Mouse (Mus musculus) kidney, postnatal 4 days (tissue): ENCODE measurements around the gene Ndrg3.
A peak's percentile ranks its signal among the peaks of the same experiment; 100 is the strongest.
"Not testable (repeated sequence)": the region's sequence is repeated elsewhere in the genome, so short reads cannot be mapped to it uniquely, and the experiment has no call there.

Source experiments
- DNase-seq, 2 experiments: peaks; one replicate each; pipeline ENCODE4 v3.0.0; 2021; ENCODE audit warnings: mixed read lengths in 2 of 2

The Ndrg3 gene

DNA sequence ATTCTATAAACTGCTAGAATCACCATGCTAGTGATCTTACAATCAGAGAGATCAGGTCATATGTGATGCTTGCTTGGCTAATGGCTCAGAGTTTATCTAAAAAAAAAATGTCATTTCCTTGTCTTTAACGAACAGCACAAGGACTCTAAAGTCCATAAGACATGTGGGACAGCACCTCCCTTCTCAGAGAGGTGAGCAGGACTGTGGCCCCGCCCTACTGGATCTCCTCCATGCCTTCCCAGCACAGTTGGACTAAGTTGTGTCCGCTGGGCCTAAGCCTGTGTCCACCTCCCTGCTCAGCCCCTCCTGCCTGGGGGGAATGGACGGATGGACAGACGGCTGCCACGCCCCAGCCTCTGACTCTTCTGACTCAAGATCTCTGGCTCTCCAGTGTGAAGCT lies 56.9 kb downstream of the Ndrg3 start:
- DNase-seq = no peak

GRCm38 (mm10) chr2:156933426-156933825 lies 58.4 kb downstream of the Ndrg3 start:
- DNase-seq = no peak

DNA sequence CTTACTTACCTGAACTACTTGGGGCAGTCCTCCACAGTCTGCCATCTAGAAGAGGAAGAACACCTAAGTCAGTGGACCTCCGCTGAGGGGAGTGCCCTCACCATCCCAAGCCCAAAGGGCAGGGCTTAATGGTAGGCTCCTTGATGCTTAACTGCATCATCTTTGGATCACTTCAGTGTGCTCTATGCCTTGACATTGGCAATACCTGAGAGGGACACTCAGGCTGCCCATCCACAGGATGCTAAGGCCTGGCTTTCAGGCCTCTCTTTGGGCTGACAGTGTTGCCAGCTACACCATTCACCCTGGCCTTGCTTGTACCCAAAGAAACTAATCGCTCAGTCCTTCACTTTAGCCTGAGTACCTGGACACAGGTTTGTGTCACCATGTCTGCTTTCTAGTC lies 60.4 kb downstream of the Ndrg3 start:
- DNase-seq = no peak

GRCm38 (mm10) chr2:156930549-156930948 lies 61.3 kb downstream of the Ndrg3 start:
- DNase-seq = no peak

DNA sequence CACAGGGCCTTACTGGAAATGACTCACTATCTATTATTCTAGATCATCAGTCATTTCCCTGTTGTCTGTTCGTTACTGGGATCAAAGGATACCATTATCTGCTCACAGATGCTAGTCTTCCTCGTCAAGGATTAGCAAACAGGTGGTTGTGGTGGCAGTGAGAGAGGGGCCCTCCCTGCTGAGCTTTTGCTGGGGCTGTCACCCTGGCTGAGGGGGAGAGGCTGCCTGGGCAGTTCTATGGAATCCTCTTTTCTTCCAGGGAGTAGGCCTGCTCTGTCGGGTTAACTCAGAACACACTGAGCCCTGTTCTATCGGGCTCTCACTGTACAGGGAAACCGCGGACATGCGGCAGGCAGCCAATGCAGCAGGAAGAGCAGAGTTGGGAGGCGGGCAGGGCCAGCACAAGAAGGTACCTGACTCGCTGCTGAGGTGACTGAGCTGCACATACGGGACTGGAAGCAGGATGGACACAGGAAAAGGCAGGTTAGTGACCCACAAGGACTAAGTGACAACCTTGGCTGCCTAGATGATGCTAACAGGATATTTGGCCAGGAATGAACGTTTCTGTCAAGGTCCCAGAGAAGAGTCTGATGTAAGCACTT lies 62.2 kb downstream of the Ndrg3 start:
- DNase-seq = peak in 1 of 2 experiments; percentile 12

DNA sequence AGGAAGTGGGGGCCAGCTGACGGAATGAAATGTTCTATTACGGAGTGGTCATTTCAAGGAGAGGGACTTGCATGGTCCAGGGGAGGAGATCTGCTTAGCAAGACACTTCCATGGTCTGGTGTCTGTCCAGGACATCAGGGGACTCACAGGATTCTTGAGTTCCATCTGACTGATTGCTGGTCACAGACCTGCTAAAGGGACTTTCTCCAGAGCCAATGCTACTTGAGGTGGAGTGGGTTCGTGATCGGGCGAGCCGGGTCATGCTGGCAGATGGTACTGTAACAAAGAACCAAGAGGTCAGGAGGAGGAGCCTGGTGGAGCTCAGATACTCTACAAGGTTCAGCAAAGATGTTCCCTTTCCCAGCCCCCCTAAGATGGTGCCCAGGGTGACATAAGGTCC lies 63.2 kb downstream of the Ndrg3 start:
- DNase-seq = no peak

DNA sequence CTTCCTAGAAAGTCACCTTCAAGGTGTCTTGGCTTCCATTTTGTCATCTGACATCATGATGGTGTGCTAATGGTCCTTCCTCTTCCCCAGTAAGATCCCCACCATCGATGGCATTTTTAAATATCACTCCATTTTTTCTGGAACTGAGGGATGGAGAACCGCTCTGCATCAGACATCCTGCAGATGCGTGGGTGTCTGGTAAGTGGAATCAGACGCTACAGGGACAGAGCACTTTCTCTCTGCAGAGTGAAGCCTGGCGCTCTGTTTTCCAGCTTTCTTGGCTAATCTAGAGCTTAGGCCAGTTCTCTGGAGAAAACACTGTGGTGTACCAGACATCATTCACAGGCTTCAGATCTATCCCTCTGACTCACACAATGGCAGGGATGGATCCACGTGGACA lies 64.2 kb downstream of the Ndrg3 start:
- DNase-seq = no peak

DNA sequence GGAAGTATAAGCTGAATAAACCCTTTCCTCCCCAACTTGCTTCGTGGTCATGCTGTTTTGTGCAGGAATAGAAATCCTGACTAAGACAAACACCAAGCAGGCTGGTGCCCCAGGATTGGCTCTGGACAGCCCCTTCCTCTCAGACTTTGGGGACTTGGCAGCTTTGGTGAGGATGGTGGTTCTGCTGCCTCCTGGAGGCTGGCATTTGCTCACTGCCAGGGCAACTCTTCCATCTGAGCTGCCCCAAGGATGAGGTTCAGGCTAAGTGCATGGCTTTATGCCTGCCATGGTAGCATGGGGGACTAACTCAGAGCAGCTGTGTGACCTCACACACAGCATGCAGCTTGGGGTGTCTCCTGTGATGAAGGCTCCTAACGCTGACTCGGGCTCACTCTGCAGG lies 66.2 kb downstream of the Ndrg3 start:
- DNase-seq = not testable (repeated sequence)

DNA sequence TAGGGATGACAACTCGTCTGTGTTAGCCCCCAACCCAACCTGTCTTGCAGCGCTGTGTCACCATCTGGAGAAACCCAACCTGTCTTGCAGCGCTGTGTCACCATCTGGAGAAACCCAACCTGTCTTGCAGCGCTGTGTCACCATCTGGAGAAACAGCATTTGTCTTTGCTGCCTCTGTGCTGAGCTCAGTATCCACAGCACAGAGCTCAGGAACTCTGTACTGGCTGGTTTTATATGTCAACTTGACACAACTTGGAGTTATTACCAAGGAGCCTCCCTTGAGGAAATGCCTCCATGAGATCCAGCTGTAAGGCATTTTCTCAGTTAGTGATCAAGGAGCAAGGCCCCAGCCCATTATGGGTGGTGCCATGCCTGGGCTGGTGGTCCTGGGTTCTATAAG lies 66.8 kb downstream of the Ndrg3 start:
- not testable (repeated sequence) for DNase-seq

DNA sequence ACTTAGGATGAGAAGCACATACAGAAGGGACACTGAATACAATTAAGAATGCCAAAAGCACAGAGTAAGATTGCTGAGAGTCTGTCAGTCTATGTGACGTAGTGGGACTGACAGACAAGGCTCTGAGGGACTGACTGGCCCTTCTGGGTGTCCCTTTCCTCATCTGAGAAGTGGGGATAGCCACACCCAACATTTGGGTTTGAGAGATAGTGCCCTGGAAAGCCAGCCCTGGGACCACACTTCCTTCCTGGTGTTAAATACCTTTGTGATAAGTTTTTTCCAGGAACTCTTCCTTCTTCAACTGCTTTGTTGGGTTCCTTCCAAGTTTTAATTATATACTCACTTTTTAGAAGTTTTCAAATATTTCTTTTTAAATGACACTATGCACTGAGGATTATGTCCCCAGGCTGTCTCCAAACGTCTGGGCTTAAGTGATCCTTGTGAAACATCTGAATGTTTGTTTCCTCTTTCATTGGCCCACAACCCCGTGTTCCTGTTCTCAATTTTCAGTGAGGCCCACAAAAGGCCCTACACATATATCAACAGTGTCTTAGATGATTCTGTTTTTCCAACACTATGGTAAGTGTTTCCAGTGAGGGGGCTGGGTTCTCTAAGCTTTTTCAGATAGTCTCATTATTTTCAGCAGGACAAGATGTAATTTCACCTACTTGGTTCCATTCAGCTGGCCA lies 67.5 kb downstream of the Ndrg3 start:
- DNase-seq = no peak

- no peak for DNase-seq
Observed at GRCm38 (mm10) chr2:156923057-156923456, 68.8 kb downstream of the Ndrg3 start.

- no peak for DNase-seq
Observed at GRCm38 (mm10) chr2:156919796-156920195, 72.1 kb downstream of the Ndrg3 start.

- not testable (repeated sequence) for DNase-seq
Observed at GRCm38 (mm10) chr2:156919191-156919590, 72.7 kb downstream of the Ndrg3 start.

DNA sequence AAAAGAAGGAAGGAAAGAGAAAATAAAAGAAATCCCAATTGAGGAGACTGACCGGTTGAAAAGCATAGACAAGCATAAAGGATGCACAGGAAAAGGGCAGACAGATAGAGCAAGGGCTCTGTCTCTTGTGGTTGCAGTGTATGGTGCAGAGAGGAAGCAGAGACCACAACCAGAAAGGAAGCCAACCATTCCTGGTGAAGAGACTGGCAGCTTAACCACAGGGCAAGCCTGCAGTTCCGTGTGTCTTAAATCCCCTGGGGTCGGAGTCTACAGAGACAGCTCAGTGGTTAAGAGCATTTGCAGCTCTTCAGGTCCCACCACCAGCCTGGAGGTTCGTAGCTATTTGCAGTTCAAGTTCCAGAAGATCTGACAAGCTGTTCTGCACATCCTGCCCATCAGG lies 73.3 kb downstream of the Ndrg3 start:
- no peak for DNase-seq

GRCm38 (mm10) chr2:156916419-156917125 lies 75.3 kb downstream of the Ndrg3 start:
- DNase-seq = no peak

DNA sequence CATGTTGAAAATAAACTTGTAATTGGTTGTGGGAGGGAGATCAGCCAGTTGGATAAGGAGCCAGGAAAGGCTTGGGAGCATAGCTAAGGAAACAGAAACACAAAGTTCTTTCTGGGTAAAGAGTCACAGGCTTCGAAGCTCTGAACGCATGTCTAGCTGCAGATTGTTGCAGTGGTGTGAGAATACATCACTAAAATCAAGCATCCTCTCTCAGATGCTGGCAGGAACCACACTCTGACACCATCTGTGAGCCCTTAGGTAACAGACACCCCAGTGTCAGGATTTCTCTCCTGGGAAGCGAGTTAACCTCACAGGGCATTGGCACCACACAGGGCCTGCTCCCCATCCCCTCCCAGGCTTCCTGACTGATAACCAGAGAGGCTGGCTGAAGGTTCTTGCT lies 76.3 kb downstream of the Ndrg3 start:
- no peak for DNase-seq

DNA sequence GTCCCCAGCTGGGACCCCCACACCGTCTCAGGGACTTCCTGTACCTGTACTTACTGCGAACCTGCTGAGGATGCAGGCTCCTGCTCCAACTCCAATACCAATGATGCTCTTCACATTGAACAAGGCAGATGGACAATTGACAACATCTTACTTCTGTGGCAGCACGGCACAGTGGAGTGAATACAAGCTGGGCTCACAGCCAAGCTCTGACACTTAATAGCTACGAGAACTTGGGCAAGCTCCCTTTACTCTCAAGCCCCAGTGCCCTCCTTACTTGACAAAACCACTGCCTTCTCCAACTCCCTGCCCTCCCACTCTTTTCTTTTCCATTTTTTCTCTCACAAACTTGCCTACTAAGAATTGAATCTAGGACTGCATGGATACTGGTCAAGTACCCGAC lies 78.7 kb downstream of the Ndrg3 start:
- DNase-seq = no peak

- not testable (repeated sequence) for DNase-seq
Observed at GRCm38 (mm10) chr2:156905931-156906330, 85.9 kb downstream of the Ndrg3 start.

GRCm38 (mm10) chr2:156904976-156905717 lies 86.7 kb downstream of the Ndrg3 start:
- peak; percentile 86 to 88 for DNase-seq

DNA sequence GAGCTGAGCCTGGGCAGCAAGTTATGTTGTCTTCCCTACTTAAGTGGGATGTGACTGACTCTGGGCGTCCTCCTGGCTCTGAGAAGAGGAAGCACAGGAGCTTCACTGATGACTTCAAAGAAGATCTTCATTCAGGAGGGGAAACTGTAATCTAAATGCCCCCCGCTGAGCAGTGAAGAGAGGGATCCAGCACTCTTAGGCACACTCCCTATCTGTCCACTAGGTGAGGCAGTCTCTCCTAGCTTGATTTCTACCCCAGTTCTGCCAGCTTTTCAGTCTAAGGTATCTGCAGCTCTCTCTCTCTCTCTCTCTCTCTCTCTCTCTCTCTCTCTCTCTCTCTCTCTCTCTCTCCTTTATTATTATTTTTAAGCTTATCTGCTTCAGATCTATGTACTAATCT lies 88.5 kb downstream of the Ndrg3 start:
- no peak for DNase-seq

DNA sequence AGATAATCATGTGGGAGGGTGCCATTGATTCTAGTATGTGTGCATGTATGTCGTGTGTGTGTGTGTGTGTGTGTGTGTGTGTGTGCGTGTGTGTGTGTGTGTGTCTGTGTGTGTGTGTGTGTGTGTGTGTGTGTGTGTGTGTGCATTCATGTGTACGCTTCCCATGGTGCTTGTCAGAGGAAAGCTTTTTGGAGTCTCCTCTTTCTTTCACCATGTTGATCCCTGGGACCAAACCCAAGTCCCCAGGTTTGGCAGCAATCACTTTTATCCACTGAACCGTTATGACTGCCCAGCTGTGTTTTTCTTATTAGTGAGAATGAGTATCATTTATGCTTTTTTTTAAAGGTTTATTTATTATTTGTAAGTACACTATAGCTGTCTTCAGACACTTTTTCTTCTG lies 89.4 kb downstream of the Ndrg3 start:
- not testable (repeated sequence) for DNase-seq

- DNase-seq = no peak
Observed at GRCm38 (mm10) chr2:156901883-156902282, 90.0 kb downstream of the Ndrg3 start.

DNA sequence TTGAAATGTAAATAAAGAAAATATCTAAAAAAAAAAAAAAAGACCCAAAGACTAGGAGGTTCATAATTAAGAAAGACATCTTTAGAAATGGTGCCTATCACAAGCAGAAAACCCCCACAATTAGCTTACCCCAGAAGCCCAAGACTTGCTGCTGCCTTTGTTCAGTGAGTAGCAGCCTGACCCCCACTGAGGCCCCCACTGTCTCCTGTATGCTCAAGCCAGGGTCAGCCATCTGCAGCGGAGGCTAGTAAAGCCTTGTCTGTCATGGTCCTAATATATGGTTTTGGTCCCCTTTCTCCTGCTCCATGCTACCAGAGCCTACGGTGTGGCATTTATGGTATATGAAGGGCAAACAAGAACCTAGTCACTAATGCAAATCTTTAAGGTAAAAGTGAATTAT lies 90.5 kb downstream of the Ndrg3 start:
- no peak for DNase-seq
